Mouse (Mus musculus) ES-E14 (cell line): ENCODE measurements around the gene Nlrc5. TPM values are rescaled to one million over a fixed set of nuclear protein-coding genes. Genes with fewer than 3 reads are reported as not detected.

Source experiments
- DNase-seq: peaks from one replicate; pipeline ENCODE4 v3.0.0-alpha.2; 2013; ENCODE audit warnings: low read depth, low spot score
- H3K27ac ChIP-seq: 2 replicates; pipeline ENCODE4 v1.5.1; 2012; ENCODE audit warnings: low read depth, mild to moderate bottlenecking, low read length, moderate library complexity, mixed read lengths; ENCODE audit not compliant: poor library complexity, insufficient read depth, severe bottlenecking
- H3K36me3 ChIP-seq: 2 replicates; pipeline ENCODE4 v1.6.1; 2012; ENCODE audit warnings: mild to moderate bottlenecking, low read length, moderate library complexity, mixed read lengths; ENCODE audit not compliant: control insufficient read depth, poor library complexity, insufficient read depth, severe bottlenecking
- H3K4me1 ChIP-seq, 2 experiments: fragments of 150-350 bp in 1 of 2; sonication (generic) in 1 of 2; 2 replicates each; pipeline ENCODE4 v1.6.1; 2012; ENCODE audit warnings: low read length in 2 of 2, mild to moderate bottlenecking in 1 of 2, mixed read lengths in 1 of 2; ENCODE audit not compliant: control insufficient read depth in 2 of 2, insufficient read depth in 2 of 2, poor library complexity in 1 of 2
- H3K4me3 ChIP-seq, 2 experiments: fragments of 150-350 bp in 1 of 2; sonication (generic) in 1 of 2; 2 replicates each; pipeline ENCODE4 v1.5.1; 2012; ENCODE audit warnings: low read length in 2 of 2, low read depth in 1 of 2, mild to moderate bottlenecking in 1 of 2, mixed read lengths in 1 of 2; ENCODE audit not compliant: insufficient read depth in 1 of 2, poor library complexity in 1 of 2, severe bottlenecking in 1 of 2
- H3K9ac ChIP-seq: 2 replicates; pipeline ENCODE4 v1.6.1; 2012; ENCODE audit warnings: low read depth, mild to moderate bottlenecking, low read length, mixed read lengths; ENCODE audit not compliant: poor library complexity, insufficient read depth, severe bottlenecking
- H3K9me3 ChIP-seq: fragments of 150-350 bp; sonication (generic); 2 replicates; pipeline ENCODE4 v1.6.1; 2012; ENCODE audit warnings: low read depth, mild to moderate bottlenecking, low read length; ENCODE audit not compliant: control insufficient read depth, insufficient read depth
- CHD2 ChIP-seq: IDR thresholded peaks from 2 replicates; pipeline ENCODE4 v1.6.1; 2014; ENCODE audit warnings: mild to moderate bottlenecking, low read depth, low read length, inconsistent platforms
- HCFC1 ChIP-seq: IDR thresholded peaks from 2 replicates; pipeline ENCODE4 v1.6.1; 2012; ENCODE audit warnings: low read length, inconsistent platforms, borderline replicate concordance; ENCODE audit not compliant: insufficient read depth
- MAFK ChIP-seq: IDR thresholded peaks from 2 replicates; pipeline ENCODE4 v1.6.1; 2014; ENCODE audit warnings: mild to moderate bottlenecking, low read depth, low read length, inconsistent platforms; ENCODE audit not compliant: insufficient read depth
- ZC3H11A ChIP-seq: IDR thresholded peaks from 2 replicates; pipeline ENCODE4 v1.6.1; 2012; ENCODE audit warnings: low read depth, mild to moderate bottlenecking, inconsistent platforms, low read length, borderline replicate concordance
- ZNF384 ChIP-seq: IDR thresholded peaks from 2 replicates; pipeline ENCODE4 v1.6.1; 2012; ENCODE audit warnings: low read depth, low read length, inconsistent platforms
- in situ Hi-C, 2 experiments: fragments of 600-800 bp; cut with MboI; formaldehyde crosslinking; loops; one replicate each; pipeline ENCODE4 v1.15.1; 2025; ENCODE audit warnings: low sequenced_read_pairs in 2 of 2, inconsistent platforms in 1 of 2; ENCODE audit not compliant: unreplicated experiment in 2 of 2
- total RNA-seq: library from RNA; depleted of rRNA; stranded (reverse); fragments of 300-350 nt; gene quantifications from 2 replicates; pipeline ENCODE4 v1.2.3, GENCODE M21; 2012

Nlrc5 gene
- total RNA-seq, 1 experiment, result 0.76 TPM

- no peak for TF ChIP-seq HCFC1
- TF ChIP-seq ZNF384, result no peak
- TF ChIP-seq ZC3H11A, result no peak
- no peak for TF ChIP-seq CHD2
- no peak for TF ChIP-seq MAFK
- DNase-seq, result no peak
- Histone ChIP-seq H3K36me3 (no peaks in the 10 kb centered on the region), H3K9me3 (no peaks in the 10 kb centered on the region), H3K4me3 (no peak overlapping the region), H3K9ac (no peak overlapping the region), H3K27ac (no peak overlapping the region), H3K4me1 (no peaks in the 10 kb centered on the region)
- in situ Hi-C loops, result no loop called here
Measured at GRCm38 (mm10) chr8:94440389-94440788, 6.2 kb downstream of the Nlrc5 start.

- Histone ChIP-seq H3K4me1 (no peaks in the 10 kb centered on the region), H3K4me3 (no peak overlapping the region), H3K9ac (no peak overlapping the region), H3K27ac (no peak overlapping the region), H3K9me3 (no peaks in the 10 kb centered on the region), H3K36me3 (no peaks in the 10 kb centered on the region)
- DNase-seq, result no peak
- TF ChIP-seq ZNF384, result no peak
- no peak for TF ChIP-seq CHD2
- no peak for TF ChIP-seq HCFC1
- no peak for TF ChIP-seq ZC3H11A
- TF ChIP-seq MAFK, result no peak
- in situ Hi-C loops, result no loop called here
Measured at GRCm38 (mm10) chr8:94441686-94442085, 7.5 kb downstream of the Nlrc5 start.

- TF ChIP-seq ZC3H11A (no peak), HCFC1 (no peak), MAFK (no peak), CHD2 (no peak), ZNF384 (no peak)
- no peak for DNase-seq
- Histone ChIP-seq H3K36me3 (no peaks in the 10 kb centered on the region), H3K4me1 (no peaks in the 10 kb centered on the region), H3K9ac (no peak overlapping the region), H3K27ac (no peak overlapping the region), H3K4me3 (no peak overlapping the region), H3K9me3 (no peaks in the 10 kb centered on the region)
- in situ Hi-C loops, result no loop called here
Measured at GRCm38 (mm10) chr8:94443153-94443552, 9.0 kb downstream of the Nlrc5 start.

GRCm38 (mm10) chr8:94444480-94444879 is 10.3 kb downstream of the Nlrc5 start:
- Histone ChIP-seq H3K36me3 (no peaks in the 10 kb centered on the region), H3K4me1 (no peaks in the 10 kb centered on the region), H3K9ac (no peak overlapping the region), H3K9me3 (no peaks in the 10 kb centered on the region), H3K27ac (no peak overlapping the region), H3K4me3 (no peak overlapping the region)
- TF ChIP-seq HCFC1, result no peak
- TF ChIP-seq MAFK, result no peak
- TF ChIP-seq ZC3H11A, result no peak
- no peak for TF ChIP-seq CHD2
- TF ChIP-seq ZNF384, result no peak
- no peak for DNase-seq
- in situ Hi-C loops, result no loop called here

GRCm38 (mm10) chr8:94447142-94447541 is 13.0 kb downstream of the Nlrc5 start:
- H3K9me3 ChIP-seq, result no peaks in the 10 kb centered on the region
- TF ChIP-seq HCFC1, result no peak
- TF ChIP-seq ZC3H11A, result no peak
- no peak for TF ChIP-seq CHD2
- no peak for TF ChIP-seq MAFK
- DNase-seq, result no peak
- H3K4me3 ChIP-seq, result no peak overlapping the region
- no peaks in the 10 kb centered on the region for H3K36me3 ChIP-seq
- H3K27ac ChIP-seq, result no peak overlapping the region
- in situ Hi-C loops, result no loop called here
- H3K9ac ChIP-seq, result no peak overlapping the region
- H3K4me1 ChIP-seq, result no peaks in the 10 kb centered on the region
